Mouse (Mus musculus) embryonic facial prominence, embryonic 10.5 days (tissue): ENCODE results near the gene Ces2g. TPM values are rescaled to one million over a fixed set of nuclear protein-coding genes. Genes with fewer than 3 reads are reported as not detected.

Source experiments
- DNase-seq: peaks from one replicate; pipeline ENCODE4 v3.0.0-alpha.2; 2017; ENCODE audit warnings: low spot score
- H3K27ac ChIP-seq: fragments of 300-500 bp; sonication (generic); replicated peaks from 2 replicates; pipeline ENCODE4 v1.5.1; 2016; ENCODE audit warnings: mild to moderate bottlenecking
- H3K27me3 ChIP-seq: fragments of 300-500 bp; sonication (generic); replicated peaks from 2 replicates; pipeline ENCODE4 v1.6.1; 2016; ENCODE audit warnings: low read depth, mild to moderate bottlenecking; ENCODE audit not compliant: poor library complexity, severe bottlenecking
- H3K36me3 ChIP-seq: fragments of 300-500 bp; sonication (generic); replicated peaks from 2 replicates; pipeline ENCODE4 v1.6.1; 2016; ENCODE audit warnings: mild to moderate bottlenecking, moderate library complexity
- H3K4me1 ChIP-seq: fragments of 300-500 bp; sonication (generic); 2 replicates; pipeline ENCODE4 v1.6.1; 2016
- H3K4me3 ChIP-seq: fragments of 300-500 bp; sonication (generic); 2 replicates; pipeline ENCODE4 v1.5.1; 2016; ENCODE audit warnings: mild to moderate bottlenecking, moderate library complexity
- H3K9me3 ChIP-seq: fragments of 300-500 bp; sonication (generic); 2 replicates; pipeline ENCODE4 v1.6.1; 2016; ENCODE audit warnings: mild to moderate bottlenecking
- WGBS: fragments of 180-500 bp; shearing (Covaris S2); methylation state at CpG from one replicate; pipeline ENCODE4 v1.1.7; 2016; 5-methylcytosine and 5-hydroxymethylcytosine counted together
- polyA plus RNA-seq: library from polyadenylated mRNA; unstranded; fragments of >200 nt; fragmentation: Nextera tagmentation; extraction: Ambion mirVana; gene quantifications from 2 replicates; pipeline ENCODE4 v1.2.1, GENCODE M21; 2016

Gene Ces2g
- polyA plus RNA-seq, 1 experiment from 2014 or later = not detected

- Histone ChIP-seq H3K36me3 (no peaks in the 10 kb centered on the region), H3K4me3 (no peak overlapping the region), H3K27me3 (no peaks in the 10 kb centered on the region), H3K4me1 (no peaks in the 10 kb centered on the region), H3K27ac (no peak overlapping the region), H3K9me3 (peaks cover 5% of the 10 kb centered on the region; the same call in 1 of the 2 replicates)
- DNase-seq = no peak
- 87% methylated on average over 2 of the region's 2 CpGs for WGBS
Observed at GRCm38 (mm10) chr8:105010000-105010399, 48.5 kb downstream of the Ces2g start.

- no peak overlapping the region for H3K4me3 ChIP-seq
- no peaks in the 10 kb centered on the region for H3K27me3 ChIP-seq
- H3K4me1 ChIP-seq = no peaks in the 10 kb centered on the region
- no peak overlapping the region for H3K27ac ChIP-seq
- H3K36me3 ChIP-seq = no peaks in the 10 kb centered on the region
- peaks cover 5% of the 10 kb centered on the region; the same call in 1 of the 2 replicates for H3K9me3 ChIP-seq
- 81% methylated on average over 12 of the region's 12 CpGs for WGBS
- DNase-seq = no peak
Observed at GRCm38 (mm10) chr8:105011136-105011535, 49.6 kb downstream of the Ces2g start.

- 86% methylated on average over 5 of the region's 5 CpGs for WGBS
- DNase-seq = no peak
- Histone ChIP-seq H3K9me3 (no peaks in the 10 kb centered on the region; the same call in 1 of the 2 replicates), H3K4me3 (no peak overlapping the region), H3K36me3 (no peaks in the 10 kb centered on the region), H3K4me1 (no peaks in the 10 kb centered on the region), H3K27me3 (no peaks in the 10 kb centered on the region), H3K27ac (no peak overlapping the region)
Observed at GRCm38 (mm10) chr8:105014391-105014790, 52.9 kb downstream of the Ces2g start.

Other genes starting within 250 kb of the Ces2g start
- gene Ces2a, start 227.7 kb upstream of the Ces2g start, polyA plus RNA-seq = not detected in 2 replicates
- 0.04 and 0.29 TPM in 2 replicates for gene Ces2b, start 130.1 kb upstream of the Ces2g start, polyA plus RNA-seq
- not detected in 2 replicates for gene Ces2c, start 114.7 kb upstream of the Ces2g start, polyA plus RNA-seq
- gene Ces2e, start 35.5 kb upstream of the Ces2g start, polyA plus RNA-seq = not detected in 2 replicates
- not detected in 2 replicates for gene Ces2f, start 14.4 kb upstream of the Ces2g start, polyA plus RNA-seq
- not detected in 2 replicates for gene Ces2h, start 39.1 kb downstream of the Ces2g start, polyA plus RNA-seq
- not detected in 2 replicates for gene Ces3a, start 86.9 kb downstream of the Ces2g start, polyA plus RNA-seq
- gene Ces3b, start 122.0 kb downstream of the Ces2g start, polyA plus RNA-seq = not detected in 2 replicates
- not detected in 2 replicates for gene Ces4a, start 170.1 kb downstream of the Ces2g start, polyA plus RNA-seq
- gene Cbfb, start 209.0 kb downstream of the Ces2g start, polyA plus RNA-seq = 67.5 and 73.2 TPM in 2 replicates